ENCODE assay signal across 8 mouse cellular contexts in the genomic region with DNA sequence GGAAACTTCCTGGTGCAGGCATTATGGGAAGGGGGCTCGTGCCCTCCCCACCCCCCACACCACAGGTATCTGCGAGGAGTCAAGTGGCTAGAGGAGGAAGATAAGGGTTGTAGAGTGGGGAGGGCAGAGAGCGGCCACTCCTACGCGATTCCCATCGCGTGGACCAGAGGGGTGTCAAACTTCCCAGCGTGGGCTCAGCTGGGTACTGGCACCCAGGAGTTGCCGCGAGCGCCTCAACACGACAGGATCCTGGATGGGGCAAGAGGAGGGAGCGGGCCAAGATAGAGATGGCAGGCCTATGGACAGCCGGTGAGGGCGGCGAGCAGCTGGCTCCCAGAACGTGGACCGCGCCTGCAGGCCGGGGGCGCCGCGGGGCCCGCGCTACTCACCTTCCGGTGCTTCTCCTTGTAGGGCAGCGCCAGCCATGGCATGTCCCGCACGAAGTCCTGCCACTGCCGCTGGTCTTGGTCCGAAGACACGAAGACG. TPM values are rescaled to one million over a fixed set of nuclear protein-coding genes. Genes with fewer than 3 reads are reported as not detected.
DNase-seq lines count a peak whose midpoint lies in the region; ATAC-seq and TF ChIP-seq lines count a peak whose summit lies in the region.

No protein-coding gene starts in this region.

- WGBS in lung, embryonic 14.5 days: under 1% methylated on average over 33 of the region's 33 CpGs
- under 1% methylated on average over 33 of the region's 33 CpGs for WGBS in forebrain, embryonic 15.5 days
- 1% methylated on average over 32 of the region's 33 CpGs for WGBS in limb, embryonic 10.5 days
- WGBS in midbrain, embryonic 16.5 days: under 1% methylated on average over 33 of the region's 33 CpGs

- ATAC-seq in lung, embryonic 14.5 days (ENCODE audit: insufficient read depth): peak; percentile 76
- ATAC-seq in forebrain, embryonic 15.5 days (replicated peaks): peak; percentile 65
- peak; percentile 65 for ATAC-seq in midbrain, embryonic 16.5 days

- H3K4me2 ChIP-seq in lung, embryonic 14.5 days: peak overlapping the region; percentile 73
- peak overlapping the region; percentile 82 for H3K4me2 ChIP-seq in forebrain, embryonic 15.5 days (replicated peaks)
- peak overlapping the region; percentile 99 for H3K4me2 ChIP-seq in midbrain, embryonic 16.5 days (ENCODE audit: low read length)

- H3K4me1 ChIP-seq in lung, embryonic 14.5 days (ENCODE audit: insufficient read depth): no peaks in the 10 kb centered on the region
- H3K4me1 ChIP-seq in forebrain, embryonic 15.5 days: peaks cover 43% of the 10 kb centered on the region
- H3K4me1 ChIP-seq in limb, embryonic 10.5 days: peaks cover 44% of the 10 kb centered on the region
- H3K4me1 ChIP-seq in midbrain, embryonic 16.5 days (ENCODE audit: control insufficient read depth, insufficient read depth, low read length): peaks cover 12% of the 10 kb centered on the region

- no peaks in the 10 kb centered on the region for H3K9me3 ChIP-seq in lung, embryonic 14.5 days (ENCODE audit: low read depth, low read length)
- no peaks in the 10 kb centered on the region for H3K9me3 ChIP-seq in forebrain, embryonic 15.5 days
- no peaks in the 10 kb centered on the region for H3K9me3 ChIP-seq in limb, embryonic 10.5 days (replicated peaks)
- H3K9me3 ChIP-seq in midbrain, embryonic 16.5 days (replicated peaks; ENCODE audit: control insufficient read depth, low read length, poor library complexity, severe bottlenecking): no peaks in the 10 kb centered on the region

- H3K36me3 ChIP-seq in lung, embryonic 14.5 days (ENCODE audit: insufficient read depth): no peaks in the 10 kb centered on the region
- H3K36me3 ChIP-seq in forebrain, embryonic 15.5 days: no peaks in the 10 kb centered on the region
- peaks cover 4% of the 10 kb centered on the region for H3K36me3 ChIP-seq in limb, embryonic 10.5 days
- H3K36me3 ChIP-seq in midbrain, embryonic 16.5 days (ENCODE audit: control insufficient read depth, insufficient read depth, low read length): no peaks in the 10 kb centered on the region

- no peak for TF ChIP-seq POLR2A in brain, embryonic 14.5 days (IDR thresholded peaks at IDR 0.05; ENCODE audit: borderline replicate concordance, extremely low read depth, insufficient read depth, insufficient read length, poor library complexity, severe bottlenecking)

- DNase-seq in lung, embryonic 14.5 days: no peak
- DNase-seq in lung, postnatal 36 days: no peak
- DNase-seq in brain, embryonic 14.5 days (ENCODE audit: low read depth): peak; percentile 54
- no peak for DNase-seq in limb, embryonic 10.5 days (ENCODE audit: low spot score)
- no peak for DNase-seq in B cell, adult 2 months
- DNase-seq in layer of hippocampus, postnatal 10 days (ENCODE audit: low spot score in 2 of 2): no peak

- H3K4me3 ChIP-seq in lung, embryonic 14.5 days (ENCODE audit: low read depth, low read length): peak overlapping the region; percentile 83
- H3K4me3 ChIP-seq in forebrain, embryonic 15.5 days: peak overlapping the region; percentile 69
- peak overlapping the region; percentile 88 for H3K4me3 ChIP-seq in limb, embryonic 10.5 days
- peak overlapping the region; percentile 85 for H3K4me3 ChIP-seq in midbrain, embryonic 16.5 days (ENCODE audit: low read depth, low read length)

- H3K27me3 ChIP-seq in lung, embryonic 14.5 days (ENCODE audit: insufficient read depth, low read length): no peaks in the 10 kb centered on the region
- H3K27me3 ChIP-seq in forebrain, embryonic 15.5 days: no peaks in the 10 kb centered on the region
- H3K27me3 ChIP-seq in limb, embryonic 10.5 days (ENCODE audit: low read depth, poor library complexity, severe bottlenecking): no peaks in the 10 kb centered on the region
- H3K27me3 ChIP-seq in midbrain, embryonic 16.5 days (ENCODE audit: control insufficient read depth, insufficient read depth, low read depth, low read length): no peaks in the 10 kb centered on the region

- TF ChIP-seq CTCF in lung, embryonic 14.5 days (IDR thresholded peaks at IDR 0.05; ENCODE audit: low read depth): no peak
- TF ChIP-seq CTCF in brain, embryonic 14.5 days (IDR thresholded peaks at IDR 0.05; ENCODE audit: borderline replicate concordance, extremely low read depth, insufficient read depth, insufficient read length): no peak

- peak overlapping the region; percentile 88 for H3K27ac ChIP-seq in lung, embryonic 14.5 days (ENCODE audit: low read depth)
- peak overlapping the region; percentile 78 for H3K27ac ChIP-seq in forebrain, embryonic 15.5 days (replicated peaks)
- H3K27ac ChIP-seq in limb, embryonic 10.5 days: peak overlapping the region; percentile 91
- H3K27ac ChIP-seq in midbrain, embryonic 16.5 days (ENCODE audit: low read length): peak overlapping the region; percentile 79

- peak overlapping the region; percentile 81 for H3K9ac ChIP-seq in lung, embryonic 14.5 days
- peak overlapping the region; percentile 60 for H3K9ac ChIP-seq in forebrain, embryonic 15.5 days (replicated peaks)
- H3K9ac ChIP-seq in midbrain, embryonic 16.5 days (ENCODE audit: low read depth, low read length): peak overlapping the region; percentile 85

RNA-seq across cellular contexts. Expression of a gene that starts 0.6 kb away (rescaled TPM):
- polyA plus RNA-seq in lung, embryonic 14.5 days (2014; fragmentation: Nextera tagmentation; extraction: Ambion mirVana): 29.8 and 31.5 TPM in 2 replicates
- polyA plus RNA-seq in brain, embryonic 14.5 days (2012; rRNA removed): 33.9 and 40.9 TPM in 2 replicates
- 15.4 and 19.9 TPM in 2 replicates for polyA plus RNA-seq in forebrain, embryonic 15.5 days (2015; fragmentation: Nextera tagmentation; extraction: Ambion mirVana)
- polyA plus RNA-seq in limb, embryonic 10.5 days (2016; fragmentation: Nextera tagmentation; extraction: Ambion mirVana): 53.3 and 55.7 TPM in 2 replicates
- 16.3 and 17.4 TPM in 2 replicates for polyA plus RNA-seq in midbrain, embryonic 16.5 days (2015; fragmentation: Nextera tagmentation; extraction: Ambion mirVana)
- 10 to 100 TPM; 11.1 to 13.0 TPM for total RNA-seq in layer of hippocampus, postnatal 10 days (2021)

RNA-seq across cellular contexts. Expression of a gene that starts 8.4 kb away (rescaled TPM):
- polyA plus RNA-seq in lung, embryonic 14.5 days (2014; fragmentation: Nextera tagmentation; extraction: Ambion mirVana): 120 and 127 TPM in 2 replicates
- 32.5 and 36.8 TPM in 2 replicates for polyA plus RNA-seq in brain, embryonic 14.5 days (2012; rRNA removed)
- 93.3 and 106 TPM in 2 replicates for polyA plus RNA-seq in forebrain, embryonic 15.5 days (2015; fragmentation: Nextera tagmentation; extraction: Ambion mirVana)
- 144 and 147 TPM in 2 replicates for polyA plus RNA-seq in limb, embryonic 10.5 days (2016; fragmentation: Nextera tagmentation; extraction: Ambion mirVana)
- polyA plus RNA-seq in midbrain, embryonic 16.5 days (2015; fragmentation: Nextera tagmentation; extraction: Ambion mirVana): 95.9 and 105 TPM in 2 replicates
- 10 to 100 TPM; 38.1 to 39.9 TPM for total RNA-seq in layer of hippocampus, postnatal 10 days (2021)
